Mouse (Mus musculus) kidney, postnatal 0 days (tissue): ENCODE measurements at regions not wholly inside any gene's neighbourhood (a gene's known extent, or its start where the extent isn't known, plus 50 kb on each side); places are given as distances from the start of the nearest gene placed in this dataset.
A peak's percentile ranks its signal among the peaks of the same experiment; 100 is the strongest.

Source experiments
- ATAC-seq: fragments of 200-750 bp; cut with Nextera tagmentation; replicated peaks from 2 replicates; pipeline ENCODE4 v1.8.0; 2017; ENCODE audit warnings: low read depth, moderate number of reproducible peaks, moderate TSS enrichment, moderate library complexity; ENCODE audit not compliant: low FRiP score
- DNase-seq: peaks from one replicate; pipeline ENCODE4 v3.0.0-alpha.2; 2016; ENCODE audit warnings: low spot score
- H3K27ac ChIP-seq: fragments of 300-500 bp; sonication (generic); 2 replicates; pipeline ENCODE4 v1.5.1; 2014; ENCODE audit warnings: mild to moderate bottlenecking
- H3K27me3 ChIP-seq: fragments of 300-500 bp; sonication (generic); 2 replicates; pipeline ENCODE4 v1.6.1; 2014; ENCODE audit warnings: low read length, mixed read lengths; ENCODE audit not compliant: insufficient read depth
- H3K36me3 ChIP-seq: fragments of 300-500 bp; sonication (generic); 2 replicates; pipeline ENCODE4 v1.6.1; 2014; ENCODE audit warnings: low read length, mixed read lengths; ENCODE audit not compliant: insufficient read depth
- H3K4me1 ChIP-seq: fragments of 300-500 bp; sonication (generic); replicated peaks from 2 replicates; pipeline ENCODE4 v1.6.1; 2014; ENCODE audit warnings: antibody characterized with exemption, low read length, mixed read lengths; ENCODE audit not compliant: insufficient read depth
- H3K4me2 ChIP-seq: fragments of 300-500 bp; sonication (generic); 2 replicates; pipeline ENCODE4 v1.6.1; 2014; ENCODE audit warnings: mild to moderate bottlenecking, low read length, moderate library complexity, mixed read lengths
- H3K4me3 ChIP-seq: fragments of 300-500 bp; sonication (generic); replicated peaks from 2 replicates; pipeline ENCODE4 v1.5.1; 2014; ENCODE audit warnings: low read depth, low read length
- H3K9ac ChIP-seq: fragments of 300-500 bp; sonication (generic); 2 replicates; pipeline ENCODE4 v1.6.1; 2014; ENCODE audit warnings: low read depth, low read length
- H3K9me3 ChIP-seq: fragments of 300-500 bp; sonication (generic); replicated peaks from 2 replicates; pipeline ENCODE4 v1.6.1; 2016; ENCODE audit warnings: low read length, inconsistent platforms, mixed read lengths
- CTCF ChIP-seq: IDR thresholded peaks from 2 replicates; pipeline ENCODE4 v1.5.1; 2016; ENCODE audit warnings: antibody characterized with exemption, low read depth, mild to moderate bottlenecking, moderate library complexity
- WGBS: fragments of 180-500 bp; shearing (Covaris S2); extraction: QIAGEN DNeasy Blood & Tissue Kit; methylation state at CpG from one replicate; pipeline ENCODE4 v1.1.7; 2014; 5-methylcytosine and 5-hydroxymethylcytosine counted together

DNA sequence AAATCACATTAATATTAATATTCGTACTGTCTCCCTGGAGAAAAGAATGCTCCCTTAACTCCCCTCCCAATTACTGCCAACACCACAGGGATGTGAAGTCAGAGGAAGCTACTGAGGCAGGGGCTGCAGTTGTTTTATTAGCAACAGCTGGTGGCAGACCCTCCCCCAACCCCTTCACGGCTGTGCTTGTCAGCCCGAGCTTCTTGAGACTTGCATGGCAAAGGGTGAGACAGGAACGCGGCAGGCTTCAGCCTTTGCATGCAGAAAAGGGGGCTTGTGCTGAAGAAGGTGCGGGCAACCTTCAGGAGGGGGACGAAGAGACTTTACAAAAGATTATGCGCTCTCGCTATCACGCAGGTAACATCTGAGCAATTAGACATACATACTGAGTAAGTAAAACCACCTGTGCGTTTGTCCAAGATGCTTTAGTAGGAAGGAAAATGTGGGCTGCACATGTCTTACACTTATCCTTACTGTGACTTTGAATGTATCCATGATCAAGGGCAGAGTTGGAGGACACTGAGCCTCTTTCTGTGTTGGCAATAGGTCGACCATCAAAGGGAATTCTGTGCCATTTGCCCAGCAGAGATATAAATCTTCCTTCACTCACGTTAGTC lies 76.9 kb downstream of the Zbtb18 start:
- Histone ChIP-seq H3K27ac (no peak overlapping the region), H3K4me1 (no peaks in the 10 kb centered on the region), H3K27me3 (no peaks in the 10 kb centered on the region), H3K36me3 (no peaks in the 10 kb centered on the region), H3K9ac (no peak overlapping the region), H3K4me2 (no peak overlapping the region), H3K4me3 (no peak overlapping the region), H3K9me3 (no peaks in the 10 kb centered on the region)
- DNase-seq (no peak), ATAC-seq (no peak)
- no peak for TF ChIP-seq CTCF
- 22% methylated on average over 13 of the region's 13 CpGs for WGBS

DNA sequence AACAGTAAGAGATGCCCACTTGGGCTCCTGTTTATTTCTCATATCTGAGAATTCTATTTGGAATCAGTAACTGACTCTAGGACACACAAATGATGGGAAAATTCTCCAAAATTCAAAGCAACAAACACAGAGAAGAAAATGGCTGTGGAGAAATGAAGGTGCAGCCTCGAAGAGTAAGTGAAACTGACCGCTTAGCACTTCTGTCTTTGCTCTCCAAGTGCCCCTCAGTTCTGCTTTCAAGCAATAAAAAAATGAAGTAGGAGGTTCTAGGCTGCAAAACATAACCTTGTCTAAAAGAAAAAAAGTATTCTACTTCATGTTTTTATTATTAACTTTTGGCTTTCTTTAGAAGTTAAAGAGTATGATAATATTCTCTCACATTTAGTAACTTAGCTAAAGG lies 79.0 kb downstream of the Zbtb18 start:
- H3K9ac ChIP-seq, result no peak overlapping the region
- no peak overlapping the region for H3K27ac ChIP-seq
- TF ChIP-seq CTCF, result no peak
- no peaks in the 10 kb centered on the region for H3K9me3 ChIP-seq
- no peak for DNase-seq
- 79% methylated on average over 2 of the region's 2 CpGs for WGBS
- H3K27me3 ChIP-seq, result no peaks in the 10 kb centered on the region
- no peaks in the 10 kb centered on the region for H3K36me3 ChIP-seq
- H3K4me1 ChIP-seq, result no peaks in the 10 kb centered on the region
- H3K4me2 ChIP-seq, result no peak overlapping the region
- ATAC-seq, result no peak
- no peak overlapping the region for H3K4me3 ChIP-seq

DNA sequence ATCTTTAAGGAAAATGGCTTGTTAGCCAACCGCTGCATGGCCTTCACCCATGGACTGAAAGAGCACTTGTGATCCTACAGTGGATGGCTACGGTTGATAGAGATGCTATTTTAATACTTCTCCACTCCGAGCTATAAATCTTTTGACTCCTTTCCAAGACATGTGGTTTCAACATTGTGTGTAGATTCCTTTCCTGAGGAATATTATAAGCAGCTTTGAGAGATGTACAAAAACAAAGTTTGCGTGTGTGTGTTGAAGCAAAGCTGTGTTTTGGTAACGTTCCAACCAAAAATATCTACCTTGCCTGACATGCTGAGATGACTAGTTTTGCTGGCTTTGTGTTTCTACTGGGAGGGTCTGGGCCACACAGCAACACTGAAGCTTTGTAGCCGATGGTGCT lies 83.0 kb downstream of the Zbtb18 start:
- Histone ChIP-seq H3K4me1 (no peaks in the 10 kb centered on the region), H3K4me2 (no peak overlapping the region), H3K27me3 (no peaks in the 10 kb centered on the region), H3K36me3 (no peaks in the 10 kb centered on the region), H3K9me3 (no peaks in the 10 kb centered on the region), H3K4me3 (no peak overlapping the region), H3K27ac (no peak overlapping the region), H3K9ac (no peak overlapping the region)
- 72% methylated on average over 6 of the region's 6 CpGs for WGBS
- no peak for ATAC-seq
- TF ChIP-seq CTCF, result no peak
- DNase-seq, result no peak

DNA sequence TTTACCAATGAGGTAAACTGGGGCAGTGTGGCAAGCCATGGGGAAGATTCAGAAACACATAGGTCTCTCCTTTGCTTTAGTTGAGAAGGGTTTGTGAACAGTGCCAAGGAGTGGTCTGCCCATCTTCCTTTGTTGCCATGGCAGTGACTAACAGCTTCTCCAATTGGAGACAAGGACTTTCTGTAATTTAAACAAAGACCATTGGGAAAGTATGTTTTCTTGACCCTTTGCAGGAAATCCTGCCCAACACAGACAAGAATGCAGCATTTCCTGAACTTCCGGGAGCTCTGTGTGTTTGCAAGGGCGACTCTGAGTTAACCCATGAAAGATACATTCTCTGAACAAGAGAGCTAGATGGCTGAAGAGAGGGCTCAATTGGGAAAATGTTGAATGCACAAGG lies 89.6 kb downstream of the Zbtb18 start:
- H3K27me3 ChIP-seq, result no peaks in the 10 kb centered on the region
- no peaks in the 10 kb centered on the region for H3K4me1 ChIP-seq
- H3K4me2 ChIP-seq, result no peak overlapping the region
- peak; percentile 69 for DNase-seq
- H3K9ac ChIP-seq, result no peak overlapping the region
- WGBS, result 49% methylated on average over 2 of the region's 2 CpGs
- ATAC-seq, result 0 out of 2 replicates have a peak, but pooled peaks have one; percentile 25
- TF ChIP-seq CTCF, result no peak
- no peaks in the 10 kb centered on the region for H3K36me3 ChIP-seq
- H3K27ac ChIP-seq, result no peak overlapping the region
- H3K9me3 ChIP-seq, result no peaks in the 10 kb centered on the region
- H3K4me3 ChIP-seq, result no peak overlapping the region

DNA sequence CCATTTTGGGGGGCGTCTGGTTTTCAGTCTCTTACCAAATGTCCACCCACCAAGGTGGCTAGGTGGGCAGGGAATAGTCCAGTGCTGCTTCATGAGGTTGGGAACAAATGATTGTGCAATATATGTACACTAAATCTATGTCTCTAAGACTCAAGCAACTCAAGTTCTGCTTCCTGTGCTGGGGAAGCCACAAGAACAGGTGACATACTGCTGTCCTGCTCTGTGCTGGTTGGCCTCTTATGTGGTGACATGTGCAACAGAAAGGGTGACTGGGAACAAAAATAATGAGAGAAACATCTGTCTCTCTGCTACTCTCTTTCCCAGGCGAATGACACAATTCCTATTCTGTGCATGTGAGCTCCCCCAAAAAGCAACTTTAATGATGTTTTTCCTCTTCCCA lies 90.5 kb downstream of the Zbtb18 start:
- no peaks in the 10 kb centered on the region for H3K36me3 ChIP-seq
- H3K9me3 ChIP-seq, result no peaks in the 10 kb centered on the region
- no peak overlapping the region for H3K27ac ChIP-seq
- no peak for TF ChIP-seq CTCF
- H3K4me2 ChIP-seq, result no peak overlapping the region
- DNase-seq (no peak), ATAC-seq (no peak)
- H3K4me3 ChIP-seq, result no peak overlapping the region
- H3K27me3 ChIP-seq, result no peaks in the 10 kb centered on the region
- no peaks in the 10 kb centered on the region for H3K4me1 ChIP-seq
- no peak overlapping the region for H3K9ac ChIP-seq
- WGBS, result 79% methylated on average over 2 of the region's 2 CpGs

DNA sequence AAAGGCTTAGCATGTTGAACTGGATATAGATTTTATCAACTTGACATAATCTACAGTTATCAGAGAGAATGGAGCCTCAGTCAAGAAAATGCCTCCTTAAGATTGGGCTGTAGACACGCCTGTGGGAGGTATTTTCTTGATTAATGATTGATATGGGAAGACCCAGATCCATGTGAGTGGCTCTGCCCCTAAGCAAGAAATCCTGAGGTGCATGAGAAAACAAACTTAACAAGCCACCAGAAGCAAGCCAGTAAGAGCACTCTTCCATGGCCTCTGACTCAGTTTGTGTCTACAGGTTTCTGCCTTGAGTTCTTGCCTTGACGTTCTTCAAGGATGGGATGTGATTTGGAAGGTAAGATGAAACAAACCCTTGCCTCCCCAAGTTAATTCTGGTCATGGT lies 91.2 kb downstream of the Zbtb18 start:
- no peak for DNase-seq
- no peaks in the 10 kb centered on the region for H3K4me1 ChIP-seq
- H3K9ac ChIP-seq, result no peak overlapping the region
- H3K4me3 ChIP-seq, result no peak overlapping the region
- no peak for ATAC-seq
- no peak overlapping the region for H3K27ac ChIP-seq
- no peaks in the 10 kb centered on the region for H3K9me3 ChIP-seq
- no peak overlapping the region for H3K4me2 ChIP-seq
- no peaks in the 10 kb centered on the region for H3K36me3 ChIP-seq
- TF ChIP-seq CTCF, result no peak
- WGBS, result 56% methylated on average over 2 of the region's 2 CpGs
- H3K27me3 ChIP-seq, result no peaks in the 10 kb centered on the region
